Mouse (Mus musculus) liver, adult 2 months (tissue): ENCODE data around the gene Sorcs3.

Source experiments
- CTCF ChIP-seq: fragments of 200-500 bp; IDR thresholded peaks from 2 replicates; pipeline ENCODE4 v1.5.1; 2011; ENCODE audit warnings: low read depth, low read length, control low read depth
- POLR2A ChIP-seq: fragments of 200-500 bp; IDR thresholded peaks from 2 replicates; pipeline ENCODE4 v1.6.1; 2011; ENCODE audit warnings: low read length, control low read depth; ENCODE audit not compliant: insufficient read depth; ENCODE audit errors: extremely low read depth

DNA sequence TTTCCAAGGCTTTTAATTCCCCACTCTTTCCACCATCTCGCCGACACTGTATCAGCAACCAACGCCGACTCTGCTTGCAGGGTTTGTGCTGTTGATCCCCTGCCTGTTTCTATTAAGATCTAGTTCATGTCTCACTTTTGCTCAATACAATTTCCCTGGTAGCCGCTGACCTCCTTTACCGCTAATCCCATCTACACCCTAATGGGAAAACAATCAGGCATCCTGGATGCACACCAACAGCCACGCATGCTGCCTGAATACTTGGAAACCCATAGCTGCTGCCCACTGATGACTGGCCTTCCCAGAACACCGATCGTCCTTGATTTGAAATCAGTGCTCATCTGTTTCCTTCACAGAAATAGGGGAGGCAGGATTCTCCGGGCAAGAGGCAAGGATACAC is 525.9 kb downstream of the Sorcs3 start:
- TF ChIP-seq CTCF = no peak
- no peak for TF ChIP-seq POLR2A
